Mouse (Mus musculus): ENCODE results near the gene Srcin1.

- no peak for TF ChIP-seq CTCF (IDR thresholded peaks at IDR 0.05; ENCODE audit: insufficient read depth, low read length)
- TF ChIP-seq POLR2A (IDR thresholded peaks at IDR 0.05; ENCODE audit: borderline replicate concordance, extremely low read depth, low read depth, low read length): no peak
Observed at GRCm38 (mm10) chr11:97525313-97525712, 50.7 kb downstream of the Srcin1 start.

Measured in lung, adult 2 months (tissue).